Mouse (Mus musculus) CH12.LX (cell line): ENCODE results near the gene Prkca. TPM values are rescaled to one million over a fixed set of nuclear protein-coding genes. Genes with fewer than 3 reads are reported as not detected.

Experiments used
- DNase-seq: peaks from one replicate; pipeline ENCODE4 v3.0.0-alpha.2; 2013; ENCODE audit errors: extremely low read depth
- H3K27ac ChIP-seq: 2 replicates; pipeline ENCODE4 v1.5.1; 2012; ENCODE audit warnings: low read depth, mild to moderate bottlenecking, control low read depth, moderate library complexity; ENCODE audit not compliant: insufficient read depth
- H3K27me3 ChIP-seq: replicated peaks from 2 replicates; pipeline ENCODE3; 2012; ENCODE audit warnings: inconsistent platforms
- H3K36me3 ChIP-seq, 2 experiments: replicated peaks in 1 of 2; 2 replicates each; pipeline versions ENCODE3 to v1.6.1; 2012; ENCODE audit warnings: inconsistent platforms in 1 of 2, low read length in 1 of 2, mild to moderate bottlenecking in 1 of 2, mixed read lengths in 1 of 2, moderate library complexity in 1 of 2; ENCODE audit not compliant: control insufficient read depth in 1 of 2, insufficient read depth in 1 of 2
- H3K4me1 ChIP-seq, 2 experiments: 2 replicates each; pipeline ENCODE4 v1.6.1; 2012; ENCODE audit warnings: inconsistent platforms in 1 of 2, moderate library complexity in 1 of 2; ENCODE audit not compliant: insufficient read depth in 2 of 2, control insufficient read depth in 1 of 2
- H3K4me2 ChIP-seq: 2 replicates; pipeline ENCODE4 v1.6.1; 2012; ENCODE audit warnings: low read depth, mild to moderate bottlenecking, control low read depth; ENCODE audit not compliant: poor library complexity, insufficient read depth, severe bottlenecking
- H3K4me3 ChIP-seq, 3 experiments: fragments of 150-350 bp in 1 of 3; sonication (generic) in 1 of 3; replicated peaks in 1 of 3; 2 replicates each; pipeline versions ENCODE3 to v1.5.1; 2011 to 2012; ENCODE audit warnings: low read depth in 2 of 3, low read length in 2 of 3, mild to moderate bottlenecking in 2 of 3, moderate library complexity in 2 of 3, control low read depth in 1 of 3, improper control_type of control experiment in 1 of 3, inconsistent platforms in 1 of 3, mixed read lengths in 1 of 3; ENCODE audit not compliant: poor library complexity in 1 of 3
- H3K79me2 ChIP-seq: replicated peaks from 2 replicates; pipeline ENCODE4 v1.6.1; 2012; ENCODE audit warnings: mild to moderate bottlenecking, moderate library complexity; ENCODE audit not compliant: control insufficient read depth, poor library complexity, insufficient read depth, severe bottlenecking; ENCODE audit errors: extremely low read depth
- H3K9ac ChIP-seq: 2 replicates; pipeline ENCODE4 v1.6.1; 2012; ENCODE audit warnings: low read depth, mild to moderate bottlenecking, control low read depth, moderate library complexity; ENCODE audit not compliant: insufficient read depth
- H3K9me3 ChIP-seq: replicated peaks from 2 replicates; pipeline ENCODE3; 2012; ENCODE audit warnings: low read length, inconsistent platforms, mixed read lengths
- CHD1 ChIP-seq: IDR thresholded peaks from 2 replicates; pipeline ENCODE4 v1.6.1; 2012; ENCODE audit warnings: low read depth, low read length, improper control_type of control experiment, inconsistent platforms
- E2F4 ChIP-seq: IDR thresholded peaks from 2 replicates; pipeline ENCODE4 v1.6.1; 2011; ENCODE audit warnings: low read depth, low read length, improper control_type of control experiment; ENCODE audit not compliant: insufficient replicate concordance
- EP300 ChIP-seq: IDR thresholded peaks from 2 replicates; pipeline ENCODE4 v1.6.1; 2011; ENCODE audit warnings: low read length, improper control_type of control experiment
- GABPA ChIP-seq: IDR thresholded peaks from 2 replicates; pipeline ENCODE4 v1.6.1; 2012; ENCODE audit warnings: low read depth, low read length, improper control_type of control experiment, inconsistent platforms; ENCODE audit not compliant: insufficient replicate concordance
- HCFC1 ChIP-seq: IDR thresholded peaks from 2 replicates; pipeline ENCODE4 v1.6.1; 2012; ENCODE audit warnings: low read depth, mild to moderate bottlenecking, inconsistent platforms, low read length, improper control_type of control experiment
- MAFK ChIP-seq: IDR thresholded peaks from 2 replicates; pipeline ENCODE4 v1.6.1; 2011; ENCODE audit warnings: low read length, improper control_type of control experiment; ENCODE audit not compliant: insufficient replicate concordance
- MAX ChIP-seq: IDR thresholded peaks from 2 replicates; pipeline ENCODE4 v1.6.1; 2011; ENCODE audit warnings: low read length, improper control_type of control experiment
- MAZ ChIP-seq: IDR thresholded peaks from 2 replicates; pipeline ENCODE4 v1.6.1; 2012; ENCODE audit warnings: low read depth, mild to moderate bottlenecking, inconsistent platforms, low read length, improper control_type of control experiment, moderate library complexity
- MEF2A ChIP-seq: IDR thresholded peaks from 2 replicates; pipeline ENCODE4 v1.6.1; 2014; ENCODE audit warnings: low read depth, mild to moderate bottlenecking, inconsistent platforms, low read length, improper control_type of control experiment, borderline replicate concordance
- MYC ChIP-seq: IDR thresholded peaks from 2 replicates; pipeline ENCODE4 v1.6.1; 2011; ENCODE audit warnings: low read depth, mild to moderate bottlenecking, improper control_type of control experiment, low read length
- NRF1 ChIP-seq: IDR thresholded peaks from 2 replicates; pipeline ENCODE4 v1.6.1; 2014; ENCODE audit warnings: low read depth, mild to moderate bottlenecking, inconsistent platforms, low read length, improper control_type of control experiment, moderate library complexity
- POLR2A ChIP-seq: IDR thresholded peaks from 2 replicates; pipeline ENCODE4 v1.6.1; 2011; ENCODE audit warnings: low read depth, mild to moderate bottlenecking, improper control_type of control experiment, low read length
- POLR2AphosphoS2 ChIP-seq: IDR thresholded peaks from 2 replicates; pipeline ENCODE4 v1.6.1; 2011; ENCODE audit warnings: low read depth, low read length, improper control_type of control experiment
- SMC3 ChIP-seq: IDR thresholded peaks from 2 replicates; pipeline ENCODE4 v1.6.1; 2011; ENCODE audit warnings: low read depth, low read length, improper control_type of control experiment
- TBP ChIP-seq: conservative IDR thresholded peaks from 2 replicates; pipeline ENCODE4 v1.6.1; 2011; ENCODE audit warnings: low read depth, low read length, improper control_type of control experiment
- TCF12 ChIP-seq: IDR thresholded peaks from 2 replicates; pipeline ENCODE4 v1.6.1; 2014; ENCODE audit warnings: low read depth, mild to moderate bottlenecking, inconsistent platforms, low read length, improper control_type of control experiment
- USF1 ChIP-seq: IDR thresholded peaks from 2 replicates; pipeline ENCODE4 v1.6.1; 2014; ENCODE audit warnings: low read depth, mild to moderate bottlenecking, inconsistent platforms, low read length, improper control_type of control experiment
- ZC3H11A ChIP-seq: IDR thresholded peaks from 2 replicates; pipeline ENCODE4 v1.6.1; 2012; ENCODE audit warnings: low read depth, mild to moderate bottlenecking, inconsistent platforms, low read length, improper control_type of control experiment
- ZMIZ1 ChIP-seq: IDR thresholded peaks from 2 replicates; pipeline ENCODE4 v1.6.1; 2012; ENCODE audit warnings: low read depth, mild to moderate bottlenecking, inconsistent platforms, low read length, improper control_type of control experiment
- ZNF384 ChIP-seq: IDR thresholded peaks from 2 replicates; pipeline ENCODE4 v1.6.1; 2012; ENCODE audit warnings: low read depth, low read length, improper control_type of control experiment, inconsistent platforms
- dilution Hi-C: fragments of 300-500 bp; cut with MboI; formaldehyde crosslinking; loops from 2 replicates; pipeline ENCODE4 v1.14.3; 2020; ENCODE audit warnings: low sequenced_read_pairs; ENCODE audit not compliant: extremely low pct_unique_long_range_greater_than_20kb, extremely low pct_ligation_motif_present
- in situ Hi-C: fragments of 300-500 bp; cut with MboI; formaldehyde crosslinking; loops from 3 replicates; pipeline ENCODE4 v1.14.3; 2019; ENCODE audit warnings: low sequenced_read_pairs, low pct_ligation_motif_present, low pct_unique_long_range_greater_than_20kb, mixed read lengths
- polyA plus RNA-seq: library from polyadenylated mRNA; unstranded; fragments of >175 nt; gene quantifications from 2 replicates; pipeline ENCODE4 v1.2.1, GENCODE M21; 2012; ENCODE audit warnings: low read depth; ENCODE audit not compliant: insufficient read length
- total RNA-seq, 2 experiments: library from RNA; depleted of rRNA; stranded (reverse); fragments of 300-350 nt in 1 of 2; fragments of >200 nt in 1 of 2; gene quantifications; 2 replicates each; pipeline ENCODE4 v1.2.3; 2012 to 2014

The Prkca gene
- total and polyA plus RNA-seq, 3 experiments, result 40.0 to 107 (median 43.7) TPM

DNA sequence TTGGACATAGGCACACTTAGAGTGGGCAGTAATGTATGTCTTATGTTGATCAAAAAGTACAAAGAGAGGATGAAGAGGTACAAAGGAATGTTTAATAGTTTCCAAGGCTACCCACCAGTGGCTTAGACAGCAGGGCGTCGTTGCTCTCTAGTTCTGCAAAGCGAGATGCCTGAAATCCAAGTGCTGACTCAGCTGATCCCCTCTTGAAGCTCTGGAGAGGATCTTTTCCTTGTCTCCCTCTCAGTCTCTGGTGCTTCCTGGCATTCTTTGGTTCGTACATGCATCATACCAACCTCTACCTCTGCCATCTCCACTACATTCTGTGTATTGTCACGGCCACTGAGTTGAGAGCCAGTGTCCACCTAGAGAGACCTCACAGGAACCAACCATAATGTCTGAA, 123.1 kb downstream of the Prkca start:
- H3K4me3 ChIP-seq, result no peak overlapping the region
- H3K36me3 ChIP-seq, result peaks cover 0 to 44% of the 10 kb centered on the region in 2 experiments
- no peak overlapping the region for H3K4me2 ChIP-seq
- H3K4me1 ChIP-seq, result peaks cover 19 to 78% of the 10 kb centered on the region in 2 experiments
- in situ Hi-C loops (loop anchor here (25.0 kb wide), 1 partner anchor 358 kb away; no protein-coding TSS in a partner anchor), dilution Hi-C loops (no loop called here)
- no peak overlapping the region for H3K9ac ChIP-seq
- H3K27me3 ChIP-seq, result no peaks in the 10 kb centered on the region
- H3K9me3 ChIP-seq, result peaks cover 9% of the 10 kb centered on the region
- TF ChIP-seq MAFK (peak; percentile 84), POLR2A (no peak)
- DNase-seq, result no peak
- peaks cover 10% of the 10 kb centered on the region for H3K79me2 ChIP-seq
- H3K27ac ChIP-seq, result no peak overlapping the region

DNA sequence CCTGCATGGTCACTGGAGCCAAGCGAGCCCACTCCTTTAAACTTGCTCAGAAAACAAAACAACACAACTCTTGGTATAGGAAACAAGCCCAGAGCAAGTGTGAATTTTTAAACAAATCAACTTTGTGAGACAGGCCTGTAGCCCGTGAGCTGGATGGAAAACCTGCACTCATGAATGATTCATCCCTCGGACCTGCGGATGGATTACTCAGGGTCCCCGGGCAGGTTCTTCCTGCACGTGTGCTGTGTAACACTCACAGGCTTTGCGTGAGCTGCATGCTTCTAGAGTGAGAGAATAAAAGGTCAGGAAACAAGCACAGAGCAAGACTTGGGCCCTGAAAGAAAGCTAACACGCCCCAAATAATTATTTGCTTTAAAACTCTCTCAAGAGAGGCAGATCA, 126.7 kb downstream of the Prkca start:
- dilution Hi-C loops, result no loop called here
- H3K36me3 ChIP-seq, result peaks cover 0 to 51% of the 10 kb centered on the region in 2 experiments
- TF ChIP-seq POLR2AphosphoS2 (no peak), USF1 (no peak), HCFC1 (no peak), MAX (no peak), SMC3 (no peak), ZMIZ1 (no peak), E2F4 (no peak), EP300 (no peak), MEF2A (no peak), MAZ (no peak), ZC3H11A (no peak), TCF12 (no peak), CHD1 (no peak), MYC (no peak), NRF1 (no peak), ZNF384 (no peak), TBP (no peak), GABPA (no peak), MAFK (no peak)
- TF ChIP-seq, all 38 proteins: peak for 0
- no peaks in the 10 kb centered on the region for H3K27me3 ChIP-seq
- H3K9ac ChIP-seq, result no peak overlapping the region
- in situ Hi-C loops, result loop anchor here (25.0 kb wide), 1 partner anchor 355 kb away; no protein-coding TSS in a partner anchor
- H3K4me1 ChIP-seq, result peaks cover 17 to 78% of the 10 kb centered on the region in 2 experiments
- H3K4me3 ChIP-seq, result no peak overlapping the region
- no peak overlapping the region for H3K4me2 ChIP-seq
- DNase-seq, result no peak
- H3K27ac ChIP-seq, result no peak overlapping the region
- peaks cover 9% of the 10 kb centered on the region for H3K9me3 ChIP-seq
- H3K79me2 ChIP-seq, result peaks cover 8% of the 10 kb centered on the region
